Comparison of ENCODE assay signal across 26 mouse cellular contexts in the genomic region with DNA sequence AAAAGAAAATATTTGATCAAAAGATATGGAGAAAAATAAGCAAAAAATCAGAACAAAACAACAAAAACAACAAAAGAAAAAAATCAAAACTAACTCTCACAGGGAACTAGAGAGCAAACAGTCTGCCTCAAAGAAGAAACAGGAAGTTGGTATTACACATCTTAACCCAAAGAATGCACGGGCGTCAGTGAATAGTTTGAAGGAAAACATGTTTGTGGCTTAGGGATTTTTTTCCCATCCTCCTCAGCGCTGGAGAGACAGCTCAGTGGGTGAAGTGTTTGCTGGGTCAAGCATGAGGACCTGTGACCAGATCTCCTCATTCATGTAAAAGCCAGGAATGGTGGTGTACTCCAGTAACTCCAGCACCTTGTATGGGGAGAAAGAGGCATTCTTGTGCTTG.
DNase-seq lines count a peak whose midpoint lies in the region; ATAC-seq lines count a peak whose summit lies in the region.
"Had no signal": no experiment of that assay in that cellular context is flagged by ENCODE, and none has a peak within 500 bp of the region (broad histone marks: within the 10 kb centered on the region; RNA-seq: fewer than 3 reads in every experiment).

No protein-coding gene starts in this region.

- H3K4me1 ChIP-seq in heart, embryonic 11.5 days (ENCODE audit: control insufficient read depth, insufficient read depth, low read length), result peaks cover 8% of the 10 kb centered on the region
- H3K4me1 ChIP-seq: liver, embryonic 13.5 days; midbrain, embryonic 15.5 days had no signal

- H3K9ac ChIP-seq in heart, embryonic 11.5 days (ENCODE audit: low read depth, low read length), result no peak overlapping the region
- H3K9ac ChIP-seq: forebrain, postnatal 0 days; heart, embryonic 15.5 days; hindbrain, embryonic 12.5 days; intestine, embryonic 15.5 days; limb, embryonic 13.5 days; liver, embryonic 13.5 days; midbrain, embryonic 15.5 days had no signal

- no peak overlapping the region for H3K4me3 ChIP-seq in macrophage (ENCODE audit: inconsistent target)
- no peak overlapping the region for H3K4me3 ChIP-seq in heart, embryonic 11.5 days (ENCODE audit: low read depth, low read length)
- H3K4me3 ChIP-seq: forebrain, embryonic 10.5 days; heart, embryonic 15.5 days; hindbrain, embryonic 12.5 days; intestine, embryonic 15.5 days; limb, embryonic 13.5 days; liver, embryonic 13.5 days; midbrain, embryonic 15.5 days had no signal

- no peaks in the 10 kb centered on the region for H3K27me3 ChIP-seq in heart, embryonic 11.5 days (ENCODE audit: control insufficient read depth, insufficient read depth, low read length)
- H3K27me3 ChIP-seq: CH12.LX; heart, embryonic 15.5 days; hindbrain, embryonic 12.5 days; intestine, embryonic 15.5 days; limb, embryonic 13.5 days; midbrain, embryonic 15.5 days; Patski had no signal

- no peaks in the 10 kb centered on the region for H3K9me3 ChIP-seq in heart, embryonic 11.5 days (replicated peaks; ENCODE audit: control insufficient read depth, low read length)
- H3K9me3 ChIP-seq: forebrain, embryonic 10.5 days; heart, embryonic 15.5 days; hindbrain, embryonic 12.5 days; intestine, embryonic 15.5 days; limb, embryonic 13.5 days; liver, embryonic 13.5 days; midbrain, embryonic 15.5 days had no signal

- peak; percentile 13 for DNase-seq in lung, postnatal 36 days
- no peak for DNase-seq in lung, postnatal 14 days
- DNase-seq in frontal cortex, adult 2 months (ENCODE audit: extremely low spot score in 1 of 2, low spot score in 1 of 2), result no peak
- DNase-seq in thymus, postnatal 14 days, result no peak
- DNase-seq: adrenal gland, postnatal 14 days; cerebellum, adult 2 months; cerebellum, postnatal 25 days; forebrain, postnatal 0 days; gastrocnemius, postnatal 10 days; kidney, adult 2 months; liver, embryonic 13.5 days; right cerebral cortex, adult 18-20 months; spleen, adult 18-20 months; thymus, adult 18-20 months had no signal

- no peaks in the 10 kb centered on the region for H3K79me2 ChIP-seq in macrophage (ENCODE audit: inconsistent target)

- WGBS in macrophage (ENCODE audit: missing documents), result 2% methylated on average over 3 of the region's 3 CpGs
- 48% methylated on average over 3 of the region's 3 CpGs for WGBS in heart, embryonic 11.5 days (ENCODE audit: insufficient replicate concordance)

- peak overlapping the region; percentile 68 for H3K27ac ChIP-seq in macrophage
- H3K27ac ChIP-seq in heart, embryonic 11.5 days (ENCODE audit: low read depth, low read length), result no peak overlapping the region
- H3K27ac ChIP-seq: forebrain, embryonic 10.5 days; heart, embryonic 15.5 days; hindbrain, embryonic 12.5 days; hindbrain, postnatal 0 days; intestine, embryonic 15.5 days; limb, embryonic 13.5 days; liver, embryonic 13.5 days; midbrain, embryonic 15.5 days had no signal

- no peaks in the 10 kb centered on the region for H3K36me3 ChIP-seq in macrophage (ENCODE audit: inconsistent target)
- no peaks in the 10 kb centered on the region for H3K36me3 ChIP-seq in heart, embryonic 11.5 days (ENCODE audit: control insufficient read depth, insufficient read depth, low read length)
- H3K36me3 ChIP-seq: forebrain, embryonic 10.5 days; heart, embryonic 15.5 days; hindbrain, embryonic 12.5 days; intestine, embryonic 15.5 days; limb, embryonic 13.5 days; liver, embryonic 13.5 days; midbrain, embryonic 15.5 days had no signal

- H3K4me2 ChIP-seq in heart, embryonic 11.5 days, result no peak overlapping the region
- H3K4me2 ChIP-seq: heart, embryonic 15.5 days; hindbrain, embryonic 12.5 days; intestine, embryonic 15.5 days; limb, embryonic 13.5 days; liver, embryonic 13.5 days; midbrain, embryonic 15.5 days had no signal

- peak; percentile 66 for ATAC-seq in common myeloid progenitor, adult 5-6 weeks (replicated peaks; ENCODE audit: low read depth, poor library complexity, severe bottlenecking)
- no peak for ATAC-seq in heart, embryonic 11.5 days (replicated peaks; ENCODE audit: insufficient number of reproducible peaks, low FRiP score, low TSS enrichment)
- ATAC-seq: forebrain, postnatal 0 days; hindbrain, postnatal 0 days; intestine, embryonic 15.5 days; midbrain, embryonic 15.5 days; Patski had no signal
